Mouse (Mus musculus) thymus, postnatal 36 days (tissue): ENCODE measurements around the gene Clmp.
"Not testable (repeated sequence)": the region's sequence is repeated elsewhere in the genome, so short reads cannot be mapped to it uniquely, and the experiment has no call there.

Experiments used
- DNase-seq, 2 experiments: peaks; one replicate each; pipeline ENCODE4 v3.0.0; 2022; ENCODE audit warnings: mixed read lengths in 2 of 2

The Clmp gene

DNA sequence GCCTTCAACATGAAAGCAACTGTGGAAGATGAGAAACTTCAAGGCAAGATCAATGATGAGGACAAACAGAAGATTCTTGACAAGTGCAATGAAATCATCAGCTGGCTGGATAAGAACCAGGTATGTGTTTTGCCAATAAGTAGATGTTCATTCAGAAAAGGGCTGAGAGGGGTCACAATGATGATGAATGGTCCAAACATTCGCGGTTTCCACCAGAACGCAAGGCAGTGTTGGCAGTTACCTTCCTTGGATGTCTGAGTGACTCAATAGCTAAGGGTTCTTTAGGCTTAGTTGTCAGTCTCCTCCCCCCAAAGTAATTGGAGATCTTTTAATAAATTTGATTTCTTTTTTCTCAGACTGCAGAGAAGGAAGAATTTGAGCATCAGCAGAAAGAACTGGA, 118.8 kb downstream of the Clmp start:
- not testable (repeated sequence) for DNase-seq

DNA sequence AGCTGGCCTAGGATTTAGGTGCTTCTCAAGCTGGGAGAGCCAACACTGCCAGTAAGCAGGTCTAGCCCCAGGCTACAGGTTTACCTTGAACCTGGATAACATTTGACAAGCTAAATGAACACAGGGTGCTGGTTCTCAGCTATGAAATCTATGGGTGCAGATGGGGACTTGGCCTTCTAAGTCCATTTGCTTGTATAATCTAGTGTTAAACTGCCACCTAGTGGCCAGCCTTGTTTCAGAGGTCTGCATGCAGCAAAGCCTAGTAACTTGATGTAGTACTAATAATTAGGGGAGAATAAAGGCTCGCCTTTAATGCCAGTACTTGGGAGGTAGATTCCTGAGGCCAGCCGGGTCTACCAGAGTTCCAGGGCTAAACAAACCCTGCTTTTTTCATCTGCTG, 119.5 kb downstream of the Clmp start:
- peak; percentile 60 to 70 for DNase-seq

- DNase-seq: no peak
Observed at GRCm38 (mm10) chr9:40806440-40807288, 120.9 kb downstream of the Clmp start.

- DNase-seq: no peak
Observed at GRCm38 (mm10) chr9:40807289-40807920, 121.6 kb downstream of the Clmp start.

- DNase-seq: no peak
Observed at GRCm38 (mm10) chr9:40808061-40808906, 122.5 kb downstream of the Clmp start.

GRCm38 (mm10) chr9:40808907-40809280, 123.1 kb downstream of the Clmp start:
- no peak for DNase-seq

DNA sequence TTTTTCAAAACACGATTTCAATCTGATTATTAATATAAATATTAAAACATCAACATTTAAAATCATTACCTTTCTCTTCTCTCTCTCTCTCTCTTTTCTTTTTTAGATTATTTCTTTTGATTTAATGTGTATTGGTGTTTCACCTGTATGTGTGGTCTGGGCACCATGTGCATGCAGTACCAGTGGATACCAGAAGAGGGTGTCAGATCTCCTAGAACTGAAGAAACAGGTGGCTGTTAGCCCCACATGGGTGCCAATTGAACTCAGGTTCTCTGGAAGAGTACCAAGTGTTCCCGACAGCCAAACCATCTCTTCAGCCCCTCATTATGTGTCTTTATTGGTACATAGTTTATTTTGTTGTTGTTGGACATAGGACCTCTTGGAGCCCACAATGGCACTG, 126.1 kb downstream of the Clmp start:
- peak; percentile 20 to 36 for DNase-seq

- DNase-seq: no peak
Observed at GRCm38 (mm10) chr9:40814060-40814459, 128.3 kb downstream of the Clmp start.

DNA sequence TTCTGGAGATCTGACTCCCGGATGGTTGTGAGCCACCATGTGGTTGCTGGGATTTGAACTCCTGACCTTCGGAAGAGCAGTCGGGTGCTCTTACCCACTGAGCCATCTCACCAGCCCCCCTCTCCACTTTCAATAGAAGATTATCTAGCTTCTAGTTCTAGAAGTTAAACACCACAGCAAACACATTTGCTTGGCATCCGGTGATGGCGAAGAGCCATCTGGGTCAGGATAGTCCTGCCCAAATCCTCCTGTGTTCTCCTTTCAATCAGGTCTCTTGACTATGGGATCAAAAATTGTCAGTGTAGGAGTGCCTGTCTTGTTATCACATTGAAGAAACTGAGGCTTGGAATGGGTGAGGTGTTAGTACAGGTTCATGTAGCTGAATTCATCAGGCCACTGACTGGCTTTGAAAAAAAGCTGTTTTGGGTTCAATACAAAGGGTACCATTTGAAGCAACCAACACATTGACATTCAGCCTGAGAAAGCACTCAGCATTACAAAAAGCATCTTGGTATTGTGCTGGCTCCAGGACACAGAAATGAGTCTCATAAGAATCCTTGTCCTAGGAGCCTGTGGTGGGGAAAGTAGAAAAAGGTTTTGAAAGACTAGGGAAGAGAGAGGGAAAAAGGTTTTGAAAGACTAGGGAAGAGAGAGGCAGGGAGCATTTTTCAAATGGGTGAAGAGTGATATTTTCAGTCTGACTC, 131.7 kb downstream of the Clmp start:
- no peak for DNase-seq

- no peak for DNase-seq
Observed at GRCm38 (mm10) chr9:40825601-40826000, 139.8 kb downstream of the Clmp start.

- DNase-seq: no peak
Observed at GRCm38 (mm10) chr9:40827366-40827765, 141.6 kb downstream of the Clmp start.

DNA sequence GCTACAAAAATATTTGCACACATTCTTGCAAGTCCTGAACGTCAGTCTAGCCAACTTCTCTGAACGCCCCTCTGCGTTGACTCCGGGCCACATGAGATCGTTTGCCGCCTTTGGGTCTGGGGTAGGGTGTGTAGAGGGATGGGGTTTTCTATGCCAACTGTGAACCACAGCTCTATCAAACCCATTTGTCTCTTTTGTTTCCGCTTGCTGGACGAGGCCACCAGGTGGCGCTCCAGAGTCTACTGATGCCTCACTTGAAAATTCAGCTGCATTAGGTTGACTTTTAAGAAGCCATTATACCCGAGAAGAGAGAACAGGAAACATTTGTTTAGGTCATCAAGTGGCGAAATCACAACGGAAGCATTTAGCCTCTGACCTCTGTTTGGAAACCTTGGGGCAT, 148.8 kb downstream of the Clmp start:
- peak; percentile 53 to 65 for DNase-seq
